Mouse (Mus musculus) lung, adult 2 months (tissue): ENCODE results near the gene Rps6kb2. TPM values are rescaled to one million over a fixed set of nuclear protein-coding genes. Genes with fewer than 3 reads are reported as not detected.

Source experiments
- DNase-seq: peaks from one replicate; pipeline ENCODE4 v3.0.0; 2022
- H3K4me1 ChIP-seq: fragments of 200-500 bp; 2 replicates; pipeline ENCODE4 v1.6.1; 2011; ENCODE audit warnings: low read length; ENCODE audit not compliant: control insufficient read depth, insufficient read depth
- H3K4me3 ChIP-seq: fragments of 200-500 bp; replicated peaks from 2 replicates; pipeline ENCODE3; 2011; ENCODE audit warnings: low read depth, mild to moderate bottlenecking, control low read depth, low read length; ENCODE audit errors: extremely low read depth
- CTCF ChIP-seq: fragments of 200-500 bp; IDR thresholded peaks from 2 replicates; pipeline ENCODE4 v1.5.1; 2011; ENCODE audit warnings: mild to moderate bottlenecking, low read length, control low read depth; ENCODE audit not compliant: insufficient read depth
- POLR2A ChIP-seq: fragments of 200-500 bp; IDR thresholded peaks from 2 replicates; pipeline ENCODE4 v1.6.1; 2011; ENCODE audit warnings: low read depth, mild to moderate bottlenecking, control low read depth, low read length, borderline replicate concordance; ENCODE audit errors: extremely low read depth
- WGBS: fragments of 180-500 bp; shearing (Covaris S2); methylation state at CpG from one replicate; pipeline ENCODE4 v1.1.7; 2018; 5-methylcytosine and 5-hydroxymethylcytosine counted together
- polyA plus RNA-seq: library from polyadenylated mRNA; depleted of rRNA; stranded (reverse); fragments of >200 nt; gene quantifications from 2 replicates; pipeline ENCODE4 v1.2.3, GENCODE M21; 2012

The Rps6kb2 gene
- polyA plus RNA-seq, 1 experiment, result 51.2 TPM

- no peak for TF ChIP-seq POLR2A
- TF ChIP-seq CTCF, result no peak
- no peak for DNase-seq
- Histone ChIP-seq H3K4me3 (no peak overlapping the region), H3K4me1 (peaks cover 21% of the 10 kb centered on the region)
- 64% methylated on average over 3 of the region's 3 CpGs for WGBS
Measured at GRCm38 (mm10) chr19:4197180-4197579, 34.0 kb upstream of the Rps6kb2 start.

GRCm38 (mm10) chr19:4196548-4196947, 33.4 kb upstream of the Rps6kb2 start:
- WGBS, result 16% methylated on average over 5 of the region's 5 CpGs
- Histone ChIP-seq H3K4me3 (no peak overlapping the region), H3K4me1 (peaks cover 19% of the 10 kb centered on the region)
- no peak for DNase-seq
- TF ChIP-seq POLR2A, result no peak
- no peak for TF ChIP-seq CTCF

DNA sequence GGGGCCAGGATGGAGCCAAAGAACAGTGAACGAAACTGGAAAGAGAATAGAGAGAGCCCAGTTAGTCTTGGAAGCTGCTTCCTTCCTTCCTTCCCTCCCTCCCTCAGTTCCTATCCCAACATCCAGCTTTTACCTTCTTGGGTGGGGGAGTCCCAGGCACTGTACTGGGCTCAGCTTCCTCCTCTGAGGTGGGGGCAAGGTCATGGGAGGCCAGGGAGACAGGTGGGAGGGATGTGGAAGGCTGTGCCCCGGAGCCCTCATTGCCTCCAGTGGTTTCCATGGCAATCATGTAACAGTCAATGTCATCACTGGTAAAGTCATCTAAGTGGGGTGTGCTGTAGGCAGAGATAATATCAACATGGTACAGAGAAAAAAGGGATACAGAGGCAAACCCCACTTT, 32.9 kb upstream of the Rps6kb2 start:
- peaks cover 19% of the 10 kb centered on the region for H3K4me1 ChIP-seq
- TF ChIP-seq CTCF (no peak), POLR2A (no peak)
- no peak overlapping the region for H3K4me3 ChIP-seq
- WGBS, result 29% methylated on average over 2 of the region's 2 CpGs
- no peak for DNase-seq

DNA sequence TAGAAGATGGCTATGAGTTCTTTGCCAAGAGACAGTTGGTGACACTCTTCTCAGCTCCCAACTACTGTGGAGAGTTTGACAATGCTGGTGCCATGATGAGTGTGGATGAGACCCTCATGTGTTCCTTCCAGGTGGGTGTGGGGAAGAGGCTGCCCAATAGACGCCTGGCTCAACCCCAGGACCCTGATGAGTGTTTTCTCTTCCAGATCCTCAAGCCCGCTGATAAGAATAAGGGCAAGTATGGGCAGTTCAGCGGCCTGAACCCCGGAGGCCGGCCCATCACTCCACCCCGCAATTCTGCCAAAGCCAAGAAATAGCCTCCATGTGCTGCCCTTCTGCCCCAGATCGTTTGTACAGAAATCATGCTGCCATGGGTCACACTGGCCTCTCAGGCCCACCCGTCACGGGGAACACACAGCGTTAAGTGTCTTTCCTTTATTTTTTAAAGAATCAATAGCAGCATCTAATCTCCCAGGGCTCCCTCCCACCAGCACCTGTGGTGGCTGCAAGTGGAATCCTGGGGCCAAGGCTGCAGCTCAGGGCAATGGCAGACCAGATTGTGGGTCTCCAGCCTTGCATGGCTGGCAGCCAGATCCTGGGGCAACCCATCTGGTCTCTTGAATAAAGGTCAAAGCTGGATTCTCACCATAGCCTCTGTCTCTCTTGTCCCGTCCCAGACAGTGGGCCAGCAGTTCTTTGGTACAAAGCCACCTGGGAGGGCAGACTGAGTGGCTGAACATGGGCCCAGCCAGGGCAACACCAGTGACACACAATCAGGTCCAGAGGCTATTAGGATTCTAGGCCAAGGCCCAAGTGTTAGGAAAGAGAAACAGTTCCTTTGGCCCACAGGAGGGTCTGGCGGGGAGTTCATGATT, 31.9 kb upstream of the Rps6kb2 start:
- DNase-seq, result no peak
- no peak for TF ChIP-seq POLR2A
- WGBS, result 71% methylated on average over 12 of the region's 12 CpGs
- peaks cover 10% of the 10 kb centered on the region for H3K4me1 ChIP-seq
- H3K4me3 ChIP-seq, result no peak overlapping the region

GRCm38 (mm10) chr19:4194021-4194724, 31.0 kb upstream of the Rps6kb2 start:
- Histone ChIP-seq H3K4me3 (no peak overlapping the region), H3K4me1 (peaks cover 10% of the 10 kb centered on the region)
- TF ChIP-seq POLR2A, result no peak
- no peak for DNase-seq
- 79% methylated on average over 8 of the region's 8 CpGs for WGBS

DNA sequence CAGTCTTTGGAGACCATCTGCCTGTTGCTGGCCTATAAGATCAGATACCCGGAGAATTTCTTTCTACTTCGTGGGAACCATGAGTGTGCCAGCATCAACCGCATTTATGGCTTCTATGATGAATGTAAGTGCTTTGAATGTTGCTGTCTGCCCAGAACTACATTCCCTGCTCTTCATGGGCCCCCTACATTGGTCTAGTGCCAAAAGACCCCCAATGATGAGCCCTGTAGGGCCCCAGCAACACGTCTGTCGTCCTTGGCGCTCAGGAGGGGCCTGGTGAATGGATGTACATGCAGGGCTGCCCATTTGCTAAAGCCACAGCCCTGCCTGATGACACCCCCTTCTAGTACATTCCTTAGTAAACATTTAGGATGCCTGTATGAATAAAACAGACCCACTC, 30.0 kb upstream of the Rps6kb2 start:
- TF ChIP-seq CTCF (no peak), POLR2A (no peak)
- 37% methylated on average over 6 of the region's 6 CpGs for WGBS
- no peak for DNase-seq
- Histone ChIP-seq H3K4me1 (peaks cover 10% of the 10 kb centered on the region), H3K4me3 (peak overlapping the region; percentile 93)

GRCm38 (mm10) chr19:4192251-4192985, 29.3 kb upstream of the Rps6kb2 start:
- TF ChIP-seq CTCF (no peak), POLR2A (no peak)
- under 1% methylated on average over 52 of the region's 52 CpGs for WGBS

DNA sequence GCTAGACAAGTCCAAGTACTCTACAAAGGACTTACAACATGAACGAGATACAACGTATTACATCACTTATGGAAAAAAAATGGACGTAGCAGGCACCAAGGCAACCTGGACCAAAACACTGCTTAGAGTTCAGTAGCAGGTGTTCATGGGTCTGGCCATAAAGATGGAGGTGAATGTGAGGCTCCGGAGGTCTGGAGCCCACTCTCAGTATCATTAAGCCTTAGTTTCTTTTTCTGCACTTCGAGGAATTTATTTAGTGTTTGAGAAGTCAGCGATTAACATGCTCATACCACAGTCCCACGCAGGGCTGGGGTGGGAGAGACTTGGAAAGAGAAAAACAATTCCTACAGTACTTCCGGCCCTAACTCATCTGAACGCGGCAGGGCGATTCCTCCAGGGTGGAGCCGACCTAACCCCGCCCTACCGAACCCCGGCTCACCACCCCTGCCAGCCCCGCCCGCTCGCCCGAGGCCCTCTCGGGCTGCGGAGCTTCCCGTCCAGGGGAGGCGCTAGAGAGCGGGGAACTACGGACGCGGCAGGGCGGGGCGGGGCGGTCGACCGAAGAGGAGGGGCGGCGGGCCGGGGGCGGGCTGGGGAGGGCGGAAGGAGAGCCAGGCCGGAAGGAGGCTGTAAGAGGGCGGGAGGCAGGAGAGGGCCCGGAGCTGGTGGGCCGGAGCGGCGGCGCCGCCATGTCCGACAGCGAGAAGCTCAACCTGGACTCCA, 28.5 kb upstream of the Rps6kb2 start, which contains the start of gene Ppp1ca:
Gene Ppp1ca, plus strand, starts transcription at position 538 of the 723 bp plus-strand sequence.
- H3K4me1 ChIP-seq, result peaks cover 10% of the 10 kb centered on the region
- 2% methylated on average over 45 of the region's 47 CpGs for WGBS
- peak; percentile 92 for DNase-seq
- H3K4me3 ChIP-seq, result peak within 1 kb of the TSS; percentile 93
- TF ChIP-seq CTCF (peak; percentile 34; the same call in 1 of the 2 replicates), POLR2A (peak; percentile 86; the same call in 1 of the 2 replicates)

More at GRCm38 (mm10) chr19:4192251-4192985, 29.3 kb upstream of the Rps6kb2 start:
- Histone ChIP-seq H3K4me1 (peaks cover 10% of the 10 kb centered on the region), H3K4me3 (peak overlapping the region; percentile 93)
- no peak for DNase-seq

DNA sequence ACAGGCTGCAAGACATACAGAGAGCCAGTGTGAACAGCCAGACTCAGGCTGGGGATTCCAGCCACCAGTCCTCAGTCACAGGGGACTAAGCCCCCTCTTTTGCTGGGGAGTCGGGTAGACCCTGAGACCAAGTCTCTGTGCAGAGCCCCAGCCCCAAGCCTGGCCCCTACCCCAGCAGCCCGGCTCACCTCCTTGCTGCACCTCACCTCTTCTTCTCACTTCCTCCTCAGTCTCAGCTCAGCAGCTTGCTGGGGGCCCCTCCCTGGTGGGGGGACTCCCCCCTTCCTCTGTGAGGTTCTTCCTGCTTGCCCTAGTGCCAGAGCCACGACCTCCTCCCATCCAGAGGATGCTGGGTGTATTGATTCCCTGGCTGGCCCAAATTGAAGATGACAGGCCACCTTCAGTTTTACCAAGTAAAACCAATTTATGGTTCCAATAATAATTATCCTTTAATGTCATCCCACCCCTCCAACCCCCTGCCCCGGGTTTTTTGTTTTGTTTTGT, 27.7 kb upstream of the Rps6kb2 start, which contains the start of gene Tbc1d10c:
Gene Tbc1d10c, minus strand, starts transcription at position 454 of the 504 bp plus-strand sequence.
- peaks cover 10% of the 10 kb centered on the region for H3K4me1 ChIP-seq
- WGBS, result 44% methylated on average over 4 of the region's 4 CpGs
- no peak for DNase-seq
- TF ChIP-seq POLR2A (peak; percentile 25; the same call in 1 of the 2 replicates), CTCF (no peak)
- peak within 1 kb of the TSS; percentile 93 for H3K4me3 ChIP-seq
